Mouse (Mus musculus): ENCODE data around the gene Ciart. TPM values are rescaled to one million over a fixed set of nuclear protein-coding genes. Genes with fewer than 3 reads are reported as not detected.

Gene Ciart
- total and polyA plus RNA-seq, 3 experiments: 0.31 to 1.3 TPM; not detected in 1

GRCm38 (mm10) chr3:95884400-95884799 is 2.3 kb upstream of the Ciart start:
- H3K27me3 ChIP-seq (ENCODE audit: insufficient read depth, low read length): no peaks in the 10 kb centered on the region; the same call in 1 of the 2 replicates
- H3K36me3 ChIP-seq (replicated peaks): peaks cover 65% of the 10 kb centered on the region
- H3K4me1 ChIP-seq (ENCODE audit: insufficient read depth, low read depth, low read length): peaks cover 10% of the 10 kb centered on the region

GRCm38 (mm10) chr3:95882816-95883425 is 870 bp upstream of the Ciart start:
- H3K4me3 ChIP-seq (ENCODE audit: low read depth, low read length): peak overlapping the region; percentile 30; the same call in 1 of the 2 replicates
- ATAC-seq (ENCODE audit: extremely low read depth, insufficient number of reproducible peaks, low FRiP score, poor library complexity, severe bottlenecking) (no peak), DNase-seq (ENCODE audit: low spot score) (no peak)
- H3K27me3 ChIP-seq (ENCODE audit: insufficient read depth, low read length): no peaks in the 10 kb centered on the region; the same call in 1 of the 2 replicates
- H3K9me3 ChIP-seq (replicated peaks): peaks cover 8% of the 10 kb centered on the region
- H3K4me1 ChIP-seq (ENCODE audit: insufficient read depth, low read depth, low read length): peaks cover 13% of the 10 kb centered on the region
- H3K36me3 ChIP-seq (replicated peaks): peaks cover 65% of the 10 kb centered on the region
- TF ChIP-seq GATA1 (IDR thresholded peaks at IDR 0.05; ENCODE audit: borderline replicate concordance, low read length) (no peak), GATA2 (IDR thresholded peaks at IDR 0.05; ENCODE audit: borderline replicate concordance, low read depth, low read length) (no peak), CTCF (IDR thresholded peaks at IDR 0.05; ENCODE audit: low read depth, low read length) (no peak), TAL1 (conservative IDR thresholded peaks at IDR 0.05; ENCODE audit: low read depth, low read length) (no peak), POLR2AphosphoS5 (IDR thresholded peaks at IDR 0.05; ENCODE audit: insufficient replicate concordance, low read depth, low read length) (no peak)

More at GRCm38 (mm10) chr3:95884400-95884799, 2.3 kb upstream of the Ciart start:
- no peak for DNase-seq (ENCODE audit: low spot score)
- TF ChIP-seq GATA2 (IDR thresholded peaks at IDR 0.05; ENCODE audit: borderline replicate concordance, low read depth, low read length) (no peak), POLR2AphosphoS5 (IDR thresholded peaks at IDR 0.05; ENCODE audit: insufficient replicate concordance, low read depth, low read length) (no peak), GATA1 (IDR thresholded peaks at IDR 0.05; ENCODE audit: borderline replicate concordance, low read length) (no peak), TAL1 (conservative IDR thresholded peaks at IDR 0.05; ENCODE audit: low read depth, low read length) (no peak), CTCF (IDR thresholded peaks at IDR 0.05; ENCODE audit: low read depth, low read length) (no peak)
- H3K4me3 ChIP-seq (ENCODE audit: low read depth, low read length): no peak overlapping the region
- H3K9me3 ChIP-seq (replicated peaks): peaks cover 8% of the 10 kb centered on the region
- ATAC-seq (ENCODE audit: extremely low read depth, insufficient number of reproducible peaks, low FRiP score, poor library complexity, severe bottlenecking): no peak

- peaks cover 66% of the 10 kb centered on the region for H3K36me3 ChIP-seq (replicated peaks)
- H3K4me3 ChIP-seq (ENCODE audit: low read depth, low read length): no peak overlapping the region
- ATAC-seq (ENCODE audit: extremely low read depth, insufficient number of reproducible peaks, low FRiP score, poor library complexity, severe bottlenecking): no peak
- no peak for DNase-seq (ENCODE audit: low spot score)
- H3K27me3 ChIP-seq (ENCODE audit: insufficient read depth, low read length): no peaks in the 10 kb centered on the region; the same call in 1 of the 2 replicates
- H3K4me1 ChIP-seq (ENCODE audit: insufficient read depth, low read depth, low read length): peaks cover 18% of the 10 kb centered on the region
- peaks cover 8% of the 10 kb centered on the region for H3K9me3 ChIP-seq (replicated peaks)
- TF ChIP-seq GATA1 (IDR thresholded peaks at IDR 0.05; ENCODE audit: borderline replicate concordance, low read length) (no peak), GATA2 (IDR thresholded peaks at IDR 0.05; ENCODE audit: borderline replicate concordance, low read depth, low read length) (no peak), POLR2AphosphoS5 (IDR thresholded peaks at IDR 0.05; ENCODE audit: insufficient replicate concordance, low read depth, low read length) (no peak), CTCF (IDR thresholded peaks at IDR 0.05; ENCODE audit: low read depth, low read length) (no peak), TAL1 (conservative IDR thresholded peaks at IDR 0.05; ENCODE audit: low read depth, low read length) (no peak)
Measured at GRCm38 (mm10) chr3:95879063-95879462, 3.0 kb downstream of the Ciart start.

GRCm38 (mm10) chr3:95872048-95872447 is 10.0 kb downstream of the Ciart start:
- H3K4me1 ChIP-seq (ENCODE audit: insufficient read depth, low read depth, low read length): peaks cover 44% of the 10 kb centered on the region
- no peaks in the 10 kb centered on the region for H3K27me3 ChIP-seq (ENCODE audit: insufficient read depth, low read length)
- H3K4me3 ChIP-seq (ENCODE audit: low read depth, low read length): peak overlapping the region; percentile 74
- peaks cover 62% of the 10 kb centered on the region for H3K36me3 ChIP-seq (replicated peaks)
- ATAC-seq (ENCODE audit: extremely low read depth, insufficient number of reproducible peaks, low FRiP score, poor library complexity, severe bottlenecking) (no peak), DNase-seq (ENCODE audit: low spot score) (no peak)
- H3K9me3 ChIP-seq (replicated peaks): no peaks in the 10 kb centered on the region
- TF ChIP-seq CTCF (IDR thresholded peaks at IDR 0.05; ENCODE audit: low read depth, low read length): no peak
- TF ChIP-seq POLR2AphosphoS5 (IDR thresholded peaks at IDR 0.05; ENCODE audit: insufficient replicate concordance, low read depth, low read length): no peak
- TF ChIP-seq TAL1 (conservative IDR thresholded peaks at IDR 0.05; ENCODE audit: low read depth, low read length): no peak
- TF ChIP-seq GATA2 (IDR thresholded peaks at IDR 0.05; ENCODE audit: borderline replicate concordance, low read depth, low read length): no peak
- TF ChIP-seq GATA1 (IDR thresholded peaks at IDR 0.05; ENCODE audit: borderline replicate concordance, low read length): no peak

- peak; percentile 95 for ATAC-seq (ENCODE audit: extremely low read depth, insufficient number of reproducible peaks, low FRiP score, poor library complexity, severe bottlenecking)
- Histone ChIP-seq H3K4me3 (ENCODE audit: low read depth, low read length) (peak within 1 kb of the TSS; percentile 74), H3K36me3 (replicated peaks) (peaks cover 64% of the 10 kb centered on the region), H3K9me3 (replicated peaks) (no peaks in the 10 kb centered on the region), H3K27me3 (ENCODE audit: insufficient read depth, low read length) (no peaks in the 10 kb centered on the region), H3K4me1 (ENCODE audit: insufficient read depth, low read depth, low read length) (peaks cover 44% of the 10 kb centered on the region)
- TF ChIP-seq GATA1 (IDR thresholded peaks at IDR 0.05; ENCODE audit: borderline replicate concordance, low read length) (no peak), GATA2 (IDR thresholded peaks at IDR 0.05; ENCODE audit: borderline replicate concordance, low read depth, low read length) (no peak), CTCF (IDR thresholded peaks at IDR 0.05; ENCODE audit: low read depth, low read length) (no peak), TAL1 (conservative IDR thresholded peaks at IDR 0.05; ENCODE audit: low read depth, low read length) (no peak), POLR2AphosphoS5 (IDR thresholded peaks at IDR 0.05; ENCODE audit: insufficient replicate concordance, low read depth, low read length) (no peak)
- peak; percentile 89 for DNase-seq (ENCODE audit: low spot score)
Measured at GRCm38 (mm10) chr3:95871392-95871867, 10.6 kb downstream of the Ciart start, which contains the start of gene Mrps21. Mrps21 (minus strand) TSS chr3:95871519.

- ATAC-seq (ENCODE audit: extremely low read depth, insufficient number of reproducible peaks, low FRiP score, poor library complexity, severe bottlenecking): no peak
- no peaks in the 10 kb centered on the region for H3K9me3 ChIP-seq (replicated peaks)
- TF ChIP-seq POLR2AphosphoS5 (IDR thresholded peaks at IDR 0.05; ENCODE audit: insufficient replicate concordance, low read depth, low read length): no peak
- no peak for TF ChIP-seq CTCF (IDR thresholded peaks at IDR 0.05; ENCODE audit: low read depth, low read length)
- H3K4me3 ChIP-seq (ENCODE audit: low read depth, low read length): peak overlapping the region; percentile 74
- no peak for DNase-seq (ENCODE audit: low spot score)
- peaks cover 66% of the 10 kb centered on the region for H3K36me3 ChIP-seq (replicated peaks)
- H3K4me1 ChIP-seq (ENCODE audit: insufficient read depth, low read depth, low read length): peaks cover 44% of the 10 kb centered on the region
- H3K27me3 ChIP-seq (ENCODE audit: insufficient read depth, low read length): no peaks in the 10 kb centered on the region
Measured at GRCm38 (mm10) chr3:95870976-95871375, 11.1 kb downstream of the Ciart start.
